28 mouse cellular contexts compared by ENCODE assay signal in the genomic region with DNA sequence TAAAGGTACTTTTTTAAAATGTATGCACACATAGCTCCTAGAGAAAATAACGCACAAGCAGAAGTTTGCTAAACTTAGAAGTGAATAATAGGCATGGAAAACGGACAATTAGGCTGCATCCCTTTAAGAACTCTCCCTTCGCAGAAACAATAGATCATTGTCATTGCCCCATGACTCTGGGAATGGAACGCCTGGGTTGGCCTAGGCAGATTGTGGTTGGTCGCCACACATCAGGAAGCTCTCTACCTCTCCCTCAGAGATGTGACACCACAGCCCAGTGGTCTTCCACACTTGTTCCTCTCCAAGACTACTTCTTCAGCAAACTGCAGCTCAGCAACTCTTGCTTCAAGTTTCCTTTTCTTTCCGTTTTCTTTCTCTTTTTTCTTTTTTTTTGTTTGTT.
A peak's percentile ranks its signal among the peaks of the same experiment; 100 is the strongest.
DNase-seq lines count a peak whose midpoint lies in the region; ATAC-seq and TF ChIP-seq lines count a peak whose summit lies in the region.
"Had no signal": no experiment of that assay in that cellular context is flagged by ENCODE, and none has a peak within 500 bp of the region (broad histone marks: within the 10 kb centered on the region; RNA-seq: fewer than 3 reads in every experiment).

No protein-coding gene starts in this region.

- H3K9me3 ChIP-seq in kidney, postnatal 0 days (replicated peaks; ENCODE audit: low read length), result no peaks in the 10 kb centered on the region
- H3K9me3 ChIP-seq in midbrain, embryonic 10.5 days (replicated peaks), result no peaks in the 10 kb centered on the region
- H3K9me3 ChIP-seq: embryonic facial prominence, embryonic 10.5 days; embryonic facial prominence, embryonic 15.5 days; forebrain, embryonic 12.5 days; midbrain, embryonic 12.5 days; neural tube, embryonic 13.5 days had no signal

- peak; percentile 2 for DNase-seq in kidney, postnatal 0 days (ENCODE audit: low spot score)
- no peak for DNase-seq in kidney, adult 9 months
- DNase-seq in lung, postnatal 10 days, result peak; percentile 5
- no peak for DNase-seq in lung, adult 18-20 months
- DNase-seq in retina, embryonic 14.5 days (ENCODE audit: low spot score), result peak; percentile 39
- no peak for DNase-seq in kidney, postnatal 4 days
- no peak for DNase-seq in midbrain, embryonic 10.5 days (ENCODE audit: low spot score)
- DNase-seq: adrenal gland, adult 2 months; adrenal gland, postnatal 36 days; gastrocnemius, postnatal 25 days; heart, adult 18-20 months; heart, postnatal 36 days; kidney, postnatal 25 days; liver; spleen, adult 18-20 months; thymus, adult 2 months; thymus, postnatal 4 days had no signal

- H3K36me3 ChIP-seq in kidney, postnatal 0 days (ENCODE audit: insufficient read depth, low read length), result no peaks in the 10 kb centered on the region
- no peaks in the 10 kb centered on the region for H3K36me3 ChIP-seq in midbrain, embryonic 10.5 days
- H3K36me3 ChIP-seq: embryonic facial prominence, embryonic 10.5 days; embryonic facial prominence, embryonic 15.5 days; forebrain, embryonic 12.5 days; midbrain, embryonic 12.5 days; neural tube, embryonic 13.5 days had no signal

- ATAC-seq in kidney, postnatal 0 days (replicated peaks; ENCODE audit: low FRiP score, low read depth), result no peak
- ATAC-seq in common myeloid progenitor, adult 5-6 weeks (replicated peaks; ENCODE audit: low read depth, poor library complexity, severe bottlenecking), result peak; percentile 94
- ATAC-seq: activated CD4-positive, CD25-positive, alpha-beta regulatory T cell, adult 4 months; CD4-positive, CD25-positive, alpha-beta regulatory T cell, adult 4 months; intestine, postnatal 0 days had no signal

- WGBS in kidney, postnatal 0 days, result 36% methylated on average over 6 of the region's 6 CpGs
- 60% methylated on average over 6 of the region's 6 CpGs for WGBS in midbrain, embryonic 10.5 days

- H3K27me3 ChIP-seq in kidney, postnatal 0 days (ENCODE audit: insufficient read depth, low read length), result no peaks in the 10 kb centered on the region
- no peaks in the 10 kb centered on the region for H3K27me3 ChIP-seq in midbrain, embryonic 10.5 days (ENCODE audit: low read depth, poor library complexity, severe bottlenecking)
- H3K27me3 ChIP-seq: embryonic facial prominence, embryonic 15.5 days; forebrain, embryonic 12.5 days; midbrain, embryonic 12.5 days; neural tube, embryonic 13.5 days had no signal

- no peak overlapping the region for H3K4me2 ChIP-seq in kidney, postnatal 0 days (ENCODE audit: low read length)
- H3K4me2 ChIP-seq: embryonic facial prominence, embryonic 15.5 days; forebrain, embryonic 12.5 days; hindbrain, embryonic 14.5 days; midbrain, embryonic 12.5 days; neural tube, embryonic 13.5 days had no signal

- no peak overlapping the region for H3K27ac ChIP-seq in kidney, postnatal 0 days
- no peak overlapping the region for H3K27ac ChIP-seq in midbrain, embryonic 10.5 days (replicated peaks)
- H3K27ac ChIP-seq: embryonic facial prominence, embryonic 10.5 days; embryonic facial prominence, embryonic 15.5 days; forebrain, embryonic 12.5 days; liver, embryonic 14.5 days; midbrain, embryonic 12.5 days had no signal

- no peak overlapping the region for H3K4me3 ChIP-seq in kidney, postnatal 0 days (replicated peaks; ENCODE audit: low read depth, low read length)
- no peak overlapping the region for H3K4me3 ChIP-seq in midbrain, embryonic 10.5 days
- H3K4me3 ChIP-seq: embryonic facial prominence, embryonic 10.5 days; embryonic facial prominence, embryonic 15.5 days; forebrain, embryonic 12.5 days; midbrain, embryonic 12.5 days; neural tube, embryonic 13.5 days had no signal

- H3K4me1 ChIP-seq in kidney, postnatal 0 days (replicated peaks; ENCODE audit: insufficient read depth, low read length), result no peaks in the 10 kb centered on the region
- H3K4me1 ChIP-seq in midbrain, embryonic 10.5 days, result no peaks in the 10 kb centered on the region
- H3K4me1 ChIP-seq: embryonic facial prominence, embryonic 10.5 days; embryonic facial prominence, embryonic 15.5 days; forebrain, embryonic 12.5 days; midbrain, embryonic 12.5 days had no signal

- TF ChIP-seq CTCF in kidney, postnatal 0 days (IDR thresholded peaks at IDR 0.05; ENCODE audit: low read depth), result no peak

- no peak overlapping the region for H3K9ac ChIP-seq in kidney, postnatal 0 days (ENCODE audit: low read depth, low read length)
- H3K9ac ChIP-seq: embryonic facial prominence, embryonic 15.5 days; forebrain, embryonic 12.5 days; hindbrain, embryonic 14.5 days; liver, embryonic 14.5 days; midbrain, embryonic 12.5 days; neural tube, embryonic 13.5 days had no signal

Comparison
In these comparisons a context has a peak if more than half of its experiments do, and no peak if none do; other contexts are left out.
1. DNase-seq: peak in kidney, postnatal 0 days (single experiment), lung, postnatal 10 days (single experiment) and retina, embryonic 14.5 days (single experiment); none in kidney, adult 9 months (single experiment), lung, adult 18-20 months (0 of 2), kidney, postnatal 4 days (0 of 2) and midbrain, embryonic 10.5 days (single experiment).